Mouse (Mus musculus): Measurements from ENCODE around the gene 1190002N15Rik.

The 1190002N15Rik gene

DNA sequence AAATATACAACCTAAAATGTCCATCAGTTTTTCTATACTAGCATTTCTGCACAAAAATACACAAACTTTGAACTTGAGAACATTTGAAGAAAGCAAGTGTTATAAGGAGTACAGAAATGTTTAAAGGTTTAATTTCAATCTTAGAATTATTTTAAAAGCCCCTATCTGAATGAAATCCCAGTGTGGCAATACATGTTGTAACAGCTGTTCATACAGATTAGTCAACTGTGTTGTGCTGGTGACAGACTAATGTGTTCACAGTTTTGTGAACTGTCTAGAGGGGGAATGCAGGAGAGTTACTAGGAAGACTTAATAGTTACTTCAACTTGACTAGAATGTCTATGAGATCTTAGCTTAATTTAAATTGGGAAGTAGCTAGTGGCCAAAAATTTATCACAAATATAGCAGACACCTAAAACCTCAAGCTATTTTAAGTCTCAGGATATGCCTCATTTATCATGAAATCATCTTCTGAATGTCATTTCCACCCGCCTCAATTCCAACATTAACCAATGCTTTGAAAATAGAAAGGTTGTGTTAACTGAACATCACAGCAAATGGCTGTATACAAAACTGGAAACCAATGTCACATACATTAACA is 8.6 kb downstream of the 1190002N15Rik start:
- DNase-seq: no peak

DNA sequence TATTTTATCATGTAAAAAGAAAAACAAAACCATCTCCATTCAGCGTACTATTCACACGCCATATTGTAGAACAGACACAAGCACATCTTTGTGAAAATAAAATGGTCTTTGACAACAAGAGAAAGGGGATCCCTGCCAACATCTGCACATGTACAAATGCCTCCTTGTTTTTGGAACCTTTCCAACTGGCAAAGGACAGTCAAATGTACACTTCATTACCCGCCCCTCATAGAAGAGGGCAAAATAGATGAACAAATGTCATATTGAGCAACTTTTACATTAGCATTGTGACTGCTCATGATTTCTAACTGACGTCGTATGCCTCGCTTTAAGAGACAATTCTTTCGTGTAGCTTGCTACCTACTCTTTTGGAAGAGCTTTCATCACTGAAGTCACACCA is 11.4 kb downstream of the 1190002N15Rik start:
- DNase-seq: no peak

DNA sequence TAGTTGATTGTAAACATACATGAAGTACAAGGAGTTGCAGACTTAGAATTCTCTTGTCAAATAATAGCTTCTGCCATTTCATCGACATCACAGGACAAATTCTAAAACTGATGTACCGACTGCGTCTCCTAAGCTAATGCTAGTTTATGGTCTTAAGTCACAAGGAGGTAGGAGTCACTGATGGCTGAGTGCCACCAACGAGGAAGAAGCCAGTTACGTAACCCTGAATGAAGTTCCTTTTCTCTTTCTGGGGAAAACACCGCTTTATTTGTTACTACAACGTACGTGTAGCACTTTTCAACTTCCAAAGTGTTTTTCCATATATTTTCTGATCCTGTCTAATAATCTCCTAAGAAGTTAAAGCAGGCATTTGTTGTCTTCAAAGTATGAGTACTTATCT is 25.6 kb downstream of the 1190002N15Rik start:
- peak; percentile 20 for DNase-seq

DNA sequence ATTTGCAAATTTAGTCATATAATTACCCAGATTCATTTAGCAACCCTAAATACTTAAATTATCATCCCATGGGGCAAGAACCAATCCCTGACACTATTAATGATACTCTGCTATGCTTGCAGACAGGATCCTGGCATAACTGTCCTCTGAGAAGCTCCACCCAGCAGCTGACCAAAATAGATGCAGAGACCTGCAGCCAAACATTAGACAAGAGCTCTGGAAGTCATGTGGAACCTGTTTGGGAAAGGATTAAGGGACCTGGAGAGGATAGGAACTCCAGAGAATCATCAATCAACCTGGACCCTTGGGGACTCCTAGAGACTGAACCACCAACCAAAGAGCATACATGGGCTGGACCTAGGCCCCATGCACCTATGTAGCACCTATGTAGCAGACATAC is 26.7 kb downstream of the 1190002N15Rik start:
- no peak for DNase-seq

DNA sequence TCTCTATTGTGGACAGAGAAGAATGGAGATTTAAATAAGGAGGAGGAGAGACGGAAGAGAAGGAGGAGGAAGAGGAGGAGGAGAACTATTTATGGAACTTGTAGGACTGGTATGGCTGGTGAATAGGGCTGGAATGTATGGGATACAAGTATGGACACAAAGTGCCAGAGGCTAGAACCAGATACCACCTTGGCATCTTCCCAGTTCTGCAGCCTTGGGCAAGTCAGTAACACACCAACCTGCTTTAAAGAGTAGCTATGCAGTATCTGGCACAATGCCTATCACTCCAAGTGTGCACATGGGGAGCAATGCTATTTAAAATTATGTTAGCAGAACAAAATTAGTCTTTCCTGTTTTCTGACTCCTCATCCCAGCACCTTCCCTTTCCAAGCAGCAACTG is 30.9 kb downstream of the 1190002N15Rik start:
- no peak for DNase-seq

DNA sequence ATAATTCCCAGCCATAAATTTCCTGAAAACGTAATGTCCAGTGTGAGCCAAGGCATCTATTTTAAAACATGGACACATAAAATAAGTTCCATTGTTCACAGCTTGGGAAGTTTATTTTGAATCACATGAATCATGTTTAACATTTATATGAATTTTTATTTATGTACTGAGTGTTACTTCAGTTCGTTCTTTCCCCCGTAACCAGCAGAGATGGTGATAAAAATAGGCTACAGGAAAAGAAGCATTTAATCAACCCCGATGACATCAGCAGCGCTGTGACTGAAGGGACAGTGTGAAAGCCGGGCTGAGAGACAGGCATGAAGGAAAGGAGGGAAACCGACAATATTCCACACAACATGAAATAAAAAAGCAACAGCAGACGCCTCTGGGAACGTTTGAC is 46.4 kb downstream of the 1190002N15Rik start:
- DNase-seq: no peak

DNA sequence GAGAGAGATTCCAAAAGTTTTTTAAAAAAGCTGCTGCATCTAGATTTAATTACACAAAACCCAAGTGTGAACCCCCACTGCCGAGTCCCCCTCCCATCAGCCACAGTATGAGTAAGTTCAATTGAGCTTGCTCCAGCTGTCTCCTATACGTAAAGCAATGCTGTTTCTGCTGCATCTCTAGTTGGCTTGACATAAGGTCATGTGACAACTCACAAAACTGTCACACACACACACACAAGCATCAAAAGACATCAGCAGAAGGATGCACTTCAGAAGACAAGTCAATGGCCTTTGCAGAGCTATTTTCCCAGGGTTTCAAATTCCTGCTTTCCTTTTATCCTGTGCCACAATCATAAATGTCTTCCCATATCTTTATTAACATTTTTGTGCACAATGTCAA is 49.9 kb downstream of the 1190002N15Rik start:
- no peak for DNase-seq

DNA sequence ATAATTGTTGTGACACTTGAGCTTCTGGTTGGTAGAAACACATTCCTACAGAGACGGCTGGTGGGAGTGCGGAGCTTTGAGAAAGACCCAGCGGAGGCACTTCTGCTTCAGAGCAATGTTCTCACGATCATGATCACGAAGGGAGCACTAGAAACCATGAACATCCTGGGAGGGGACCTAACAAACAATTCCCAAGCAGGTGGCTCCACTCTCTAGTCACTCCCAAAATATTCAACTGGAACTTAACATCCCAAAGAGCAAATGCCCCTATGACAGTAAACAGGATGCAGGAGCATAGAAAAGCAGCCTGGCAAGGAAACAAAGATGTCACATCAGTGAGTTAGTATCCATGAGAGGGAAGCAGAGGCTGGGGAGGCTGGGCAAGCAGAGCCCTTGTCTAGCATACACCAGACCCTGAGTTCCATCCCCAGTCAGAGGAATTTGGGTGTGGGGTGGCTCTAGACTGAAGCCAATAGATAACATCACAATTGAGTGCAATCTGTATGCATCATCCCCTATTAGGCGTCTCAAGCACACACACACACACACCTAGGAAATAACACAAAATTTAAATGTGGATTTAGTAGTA is 54.5 kb downstream of the 1190002N15Rik start:
- peak; percentile 46 for DNase-seq

DNA sequence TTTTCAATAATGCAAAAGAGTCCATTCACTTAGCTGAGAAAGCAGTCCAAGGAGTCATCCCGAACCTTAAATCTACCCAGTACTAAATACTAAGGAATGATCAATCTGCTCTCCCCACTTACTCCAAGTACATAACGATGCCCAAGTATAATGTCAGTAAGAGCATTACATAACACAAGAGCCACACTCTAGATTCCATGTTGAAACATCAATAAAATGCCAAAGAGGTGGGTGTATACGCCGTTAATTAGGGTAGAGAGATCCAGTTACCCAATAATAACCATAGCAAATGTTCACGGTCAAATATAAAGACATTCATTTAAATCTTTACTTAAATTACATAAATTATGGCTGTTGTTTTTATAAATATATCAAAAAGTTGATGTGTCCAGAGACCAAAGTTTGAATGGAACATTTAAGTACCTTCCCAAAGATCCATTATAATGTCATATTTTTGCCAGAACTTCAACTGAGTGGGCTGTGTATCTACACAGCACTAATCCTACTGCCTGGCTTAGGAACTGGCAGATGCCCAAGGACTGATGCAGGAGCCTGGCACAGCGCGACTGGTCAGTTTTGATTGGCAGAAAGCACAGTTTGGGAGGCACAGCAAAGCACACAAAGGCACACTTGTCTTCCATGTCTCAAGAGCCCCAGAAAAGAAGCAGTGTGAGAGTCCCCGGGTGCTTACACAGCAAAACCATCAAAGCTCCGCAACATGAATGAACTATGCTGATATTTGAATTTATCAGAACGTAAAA is 55.5 kb downstream of the 1190002N15Rik start:
- DNase-seq: peak; percentile 35

DNA sequence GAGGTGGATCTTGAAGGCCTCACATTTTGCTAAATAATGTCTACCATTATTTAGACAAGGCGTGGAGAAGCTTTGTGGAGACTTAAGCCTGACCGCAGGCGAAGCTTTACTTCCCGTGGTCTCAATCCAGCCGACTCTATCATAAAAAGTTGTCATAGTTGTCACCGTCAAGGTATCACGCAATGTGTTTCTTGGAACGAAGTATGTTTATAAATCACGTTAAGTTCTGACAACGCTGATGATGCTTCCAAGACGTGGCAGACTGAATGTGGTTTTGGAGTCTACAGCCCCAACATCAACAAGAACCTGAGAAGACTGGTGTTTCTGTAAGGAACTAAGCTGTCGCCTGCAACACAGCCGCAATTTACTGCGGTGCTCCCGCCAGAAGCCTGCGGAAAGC is 56.8 kb downstream of the 1190002N15Rik start:
- no peak for DNase-seq

DNA sequence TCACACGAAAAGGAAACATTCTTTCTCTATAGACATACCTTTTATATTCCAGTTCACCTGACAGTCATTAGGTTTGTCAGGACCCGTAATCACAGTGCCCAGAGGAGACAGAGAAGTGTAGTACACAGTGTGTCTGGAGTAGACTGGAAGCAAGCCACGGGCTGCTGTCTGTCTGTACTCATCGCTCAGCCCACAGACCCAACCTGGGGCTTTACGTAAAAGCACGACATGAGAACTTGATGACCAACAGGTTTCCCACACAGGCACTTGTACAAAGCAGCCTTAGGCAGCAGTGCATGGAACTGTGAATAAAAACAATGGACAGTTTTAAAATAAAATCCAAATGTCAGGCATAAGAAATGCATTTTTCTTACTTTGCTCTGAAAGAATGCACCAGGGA is 58.5 kb downstream of the 1190002N15Rik start:
- DNase-seq: no peak

DNA sequence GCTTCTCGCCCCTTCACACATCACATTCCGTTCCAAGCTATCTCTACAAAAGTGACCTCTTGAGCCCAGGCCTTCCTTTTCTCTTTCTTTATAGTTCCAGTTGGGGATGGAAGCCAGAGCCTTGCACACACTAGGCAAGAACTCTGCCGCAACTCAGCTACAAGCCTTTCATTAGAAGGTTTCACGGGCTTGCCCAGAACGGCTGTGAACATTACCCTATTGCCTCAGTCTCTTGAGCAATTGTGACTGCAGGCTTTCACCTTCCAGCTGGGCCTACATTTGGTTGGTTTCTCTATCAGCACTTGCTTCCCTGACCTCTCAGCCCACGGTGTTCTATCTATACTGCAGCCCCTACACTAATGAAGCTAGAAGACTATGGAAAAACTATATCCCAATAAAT is 58.9 kb downstream of the 1190002N15Rik start:
- no peak for DNase-seq

DNA sequence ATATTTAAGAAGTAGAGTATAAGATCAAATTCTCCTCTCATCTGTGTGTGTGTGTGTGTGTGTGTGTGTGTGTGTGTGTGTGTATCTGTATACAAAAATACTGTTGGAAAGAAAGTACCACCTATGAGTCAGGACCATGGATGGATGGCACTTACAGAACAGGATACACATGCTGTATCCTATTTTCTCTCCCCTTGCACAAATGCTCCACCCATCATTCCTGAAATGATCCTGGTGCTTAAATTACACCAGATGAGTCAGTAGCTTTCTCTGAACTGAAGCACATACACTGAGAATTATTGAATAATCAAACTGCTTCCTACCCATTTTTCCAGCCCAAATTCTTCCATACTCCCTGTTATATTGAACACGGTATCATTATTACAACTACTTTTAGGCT is 61.9 kb downstream of the 1190002N15Rik start:
- no peak for DNase-seq

DNA sequence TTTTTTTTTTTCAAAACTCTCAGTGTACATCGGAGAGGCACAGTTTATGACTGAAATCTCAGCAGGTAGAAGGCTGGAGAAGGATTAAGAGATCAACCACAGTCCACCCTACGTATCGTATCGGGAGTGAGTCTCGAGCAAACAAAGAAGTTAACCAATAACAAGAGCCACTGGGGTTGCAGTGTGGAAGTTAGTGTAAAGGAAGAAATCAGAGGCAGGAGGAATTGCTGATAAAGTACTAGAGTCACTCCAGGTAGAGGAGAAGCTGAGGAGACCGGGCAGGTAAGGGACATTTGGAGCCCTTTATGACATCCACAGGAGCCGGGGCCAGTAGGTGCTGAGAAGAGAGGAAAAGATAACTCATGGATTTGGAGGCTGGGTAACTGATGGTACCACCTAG is 64.0 kb downstream of the 1190002N15Rik start:
- DNase-seq: no peak

DNA sequence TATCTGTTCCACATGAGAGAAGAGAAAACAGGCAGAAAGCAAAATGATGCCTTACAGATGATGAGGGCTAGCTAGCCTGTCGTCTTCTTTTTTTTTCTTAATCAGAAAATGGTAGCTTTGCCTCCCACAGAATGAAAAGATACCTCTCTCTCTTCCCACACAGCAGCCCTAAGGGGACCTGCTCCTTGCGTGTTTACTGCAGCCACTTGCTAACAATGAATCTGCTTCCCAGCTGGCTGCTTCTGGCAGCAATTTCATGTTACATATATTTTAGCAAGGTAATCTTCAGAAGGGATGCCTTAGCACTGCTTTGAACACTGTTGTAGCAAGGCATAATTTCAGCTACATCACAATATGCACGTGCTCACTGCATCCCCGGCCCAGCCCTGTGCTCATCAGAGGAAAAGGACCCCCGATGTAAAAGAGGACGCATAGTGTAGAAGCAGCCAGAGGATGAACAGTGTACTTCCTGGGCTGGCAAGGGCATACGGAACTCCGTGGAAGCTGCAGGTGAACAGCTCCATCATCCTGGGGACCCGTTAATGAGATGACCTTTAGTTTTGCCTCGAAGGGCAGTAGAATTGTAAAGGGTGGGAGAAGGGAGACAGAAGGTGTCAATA is 64.8 kb downstream of the 1190002N15Rik start:
- no peak for DNase-seq

DNA sequence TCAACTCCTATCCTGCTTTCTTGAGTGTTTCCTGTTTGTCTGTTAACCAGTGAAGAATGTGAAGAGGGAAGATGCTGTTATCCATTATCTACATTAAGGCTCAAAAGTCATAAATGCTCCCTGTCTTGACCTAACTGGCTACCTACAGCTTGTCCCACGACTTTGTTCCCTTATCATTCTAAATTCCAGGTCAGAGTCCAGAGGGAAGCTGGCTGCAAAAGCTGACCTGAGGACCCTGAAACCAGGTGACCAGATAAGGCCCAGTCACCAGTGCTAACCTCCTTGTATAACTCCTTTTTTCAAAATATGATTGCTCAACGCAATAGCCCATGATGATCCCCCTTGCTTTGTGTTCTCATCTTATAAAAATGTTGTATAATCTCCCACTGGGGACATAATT is 66.4 kb downstream of the 1190002N15Rik start:
- no peak for DNase-seq
